Mouse (Mus musculus) midbrain, embryonic 13.5 days (tissue): ENCODE data around the gene Pex6. TPM values are rescaled to one million over a fixed set of nuclear protein-coding genes. Genes with fewer than 3 reads are reported as not detected.

ENCODE experiments used
- ATAC-seq: fragments of 200-750 bp; cut with Nextera tagmentation; 2 replicates; pipeline ENCODE4 v1.8.0; 2017; ENCODE audit warnings: mild to moderate bottlenecking, moderate TSS enrichment, moderate library complexity
- H3K27ac ChIP-seq: fragments of 300-500 bp; sonication (generic); 2 replicates; pipeline ENCODE4 v1.5.1; 2015; ENCODE audit warnings: inconsistent platforms, mild to moderate bottlenecking, moderate library complexity
- H3K27me3 ChIP-seq: fragments of 300-500 bp; sonication (generic); 2 replicates; pipeline ENCODE4 v1.6.1; 2015; ENCODE audit warnings: mild to moderate bottlenecking, inconsistent platforms
- H3K36me3 ChIP-seq: fragments of 300-500 bp; sonication (generic); 2 replicates; pipeline ENCODE4 v1.6.1; 2015; ENCODE audit warnings: mild to moderate bottlenecking, inconsistent platforms
- H3K4me1 ChIP-seq: fragments of 300-500 bp; sonication (generic); replicated peaks from 2 replicates; pipeline ENCODE4 v1.6.1; 2015; ENCODE audit warnings: inconsistent platforms
- H3K4me2 ChIP-seq: fragments of 300-500 bp; sonication (generic); replicated peaks from 2 replicates; pipeline ENCODE4 v1.6.1; 2015; ENCODE audit warnings: moderate library complexity, mild to moderate bottlenecking, inconsistent platforms
- H3K4me3 ChIP-seq: fragments of 300-500 bp; sonication (generic); replicated peaks from 2 replicates; pipeline ENCODE4 v1.5.1; 2015; ENCODE audit warnings: mild to moderate bottlenecking, inconsistent platforms
- H3K9ac ChIP-seq: fragments of 300-500 bp; sonication (generic); replicated peaks from 2 replicates; pipeline ENCODE4 v1.6.1; 2015; ENCODE audit warnings: mild to moderate bottlenecking, inconsistent platforms
- H3K9me3 ChIP-seq: fragments of 300-500 bp; sonication (generic); 2 replicates; pipeline ENCODE4 v1.6.1; 2016; ENCODE audit warnings: mild to moderate bottlenecking, inconsistent platforms
- WGBS: fragments of 180-500 bp; shearing (Covaris S2); methylation state at CpG from one replicate; pipeline ENCODE4 v1.1.7; 2015; 5-methylcytosine and 5-hydroxymethylcytosine counted together
- polyA plus RNA-seq: library from polyadenylated mRNA; unstranded; fragments of >200 nt; fragmentation: Nextera tagmentation; extraction: Ambion mirVana; gene quantifications from 2 replicates; pipeline ENCODE4 v1.2.1, GENCODE M21; 2015

Gene Pex6
- polyA plus RNA-seq, 1 experiment from 2014 or later, result 24.3 TPM

DNA sequence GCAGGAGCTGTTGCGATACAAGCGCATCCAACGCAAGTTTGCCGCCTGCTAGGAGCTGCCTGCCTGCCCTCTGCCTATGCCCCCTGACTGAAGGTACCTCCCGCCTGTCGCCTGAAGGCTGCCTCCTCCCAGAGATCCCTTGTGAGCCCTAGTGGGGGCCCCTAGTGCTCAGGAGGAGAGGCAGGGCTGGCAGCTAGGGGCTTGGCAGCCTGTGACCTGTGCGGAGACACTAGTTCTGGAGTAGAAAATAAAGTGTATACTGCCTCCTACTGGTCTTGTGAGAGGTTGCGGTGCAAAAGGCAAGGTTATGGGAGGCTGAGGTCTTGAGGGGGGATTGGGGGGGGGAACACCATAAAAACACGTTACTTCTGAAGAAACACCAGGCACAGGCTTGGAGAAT lies 14.0 kb downstream of the Pex6 start:
- no peak for ATAC-seq

DNA sequence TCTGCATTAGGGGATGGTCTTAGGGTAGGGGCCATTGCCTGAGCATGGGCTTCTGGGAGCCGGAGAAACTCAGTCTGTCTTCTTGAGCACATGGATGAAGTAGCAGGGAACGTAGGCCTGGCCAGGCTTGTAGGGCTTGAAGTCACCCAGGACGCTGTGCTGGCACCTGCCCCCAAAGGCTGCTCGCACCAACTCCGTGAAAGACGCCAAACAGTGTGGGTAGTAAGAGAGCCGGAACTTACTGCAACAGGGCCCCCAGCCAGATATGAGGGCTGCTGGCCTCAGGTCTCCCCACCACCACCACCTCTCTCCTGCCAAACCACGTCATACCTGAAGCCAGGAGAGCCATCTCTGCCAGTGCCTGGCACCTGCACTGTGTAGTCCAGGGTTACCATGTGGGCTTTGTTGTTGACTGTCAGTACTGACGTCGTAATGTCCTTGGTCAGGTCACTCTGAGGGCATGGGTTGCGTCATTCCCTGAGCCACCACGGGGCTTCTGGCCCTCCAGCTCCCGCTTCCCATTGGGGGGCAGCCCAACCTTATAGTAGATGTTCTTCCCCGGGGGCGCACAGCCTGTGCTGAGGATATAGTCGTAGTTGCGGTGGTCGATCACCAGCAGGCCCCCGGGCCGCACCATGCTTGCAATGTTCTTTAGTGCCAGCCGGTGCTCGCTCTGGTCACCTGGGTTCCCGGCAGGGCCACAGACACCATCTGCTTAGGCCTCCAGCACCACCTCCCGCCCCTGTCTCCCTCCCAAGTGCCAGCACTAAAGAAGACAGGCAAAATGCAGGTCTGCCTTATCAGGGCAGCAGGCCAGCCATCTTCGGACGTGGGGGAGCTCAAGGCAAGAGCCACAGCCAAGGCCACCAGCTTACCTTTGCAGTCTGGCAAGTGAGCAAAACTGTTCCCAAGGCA lies 14.7 kb downstream of the Pex6 start:
- ATAC-seq, result no peak
- H3K4me3 ChIP-seq, result no peak overlapping the region
- WGBS, result 93% methylated on average over 26 of the region's 26 CpGs
- H3K9ac ChIP-seq, result 0 out of 2 replicates have a peak overlapping the region, but pooled peaks have one; percentile 1
- no peaks in the 10 kb centered on the region for H3K9me3 ChIP-seq
- no peak overlapping the region for H3K27ac ChIP-seq
- 0 out of 2 replicates have a peak, but pooled peaks cover 4% of the 10 kb centered on the region for H3K4me1 ChIP-seq
- H3K36me3 ChIP-seq, result peaks cover 44% of the 10 kb centered on the region
- no peak overlapping the region for H3K4me2 ChIP-seq
- peaks cover 15% of the 10 kb centered on the region for H3K27me3 ChIP-seq

More for the DNA sequence above, 14.0 kb downstream of the Pex6 start:
- peaks cover 15% of the 10 kb centered on the region for H3K27me3 ChIP-seq
- peaks cover 51% of the 10 kb centered on the region for H3K36me3 ChIP-seq
- no peak overlapping the region for H3K27ac ChIP-seq
- no peak overlapping the region for H3K9ac ChIP-seq
- H3K9me3 ChIP-seq, result no peaks in the 10 kb centered on the region
- H3K4me3 ChIP-seq, result no peak overlapping the region
- WGBS, result 48% methylated on average over 9 of the region's 9 CpGs
- H3K4me2 ChIP-seq, result no peak overlapping the region
- H3K4me1 ChIP-seq, result 0 out of 2 replicates have a peak, but pooled peaks cover 4% of the 10 kb centered on the region

DNA sequence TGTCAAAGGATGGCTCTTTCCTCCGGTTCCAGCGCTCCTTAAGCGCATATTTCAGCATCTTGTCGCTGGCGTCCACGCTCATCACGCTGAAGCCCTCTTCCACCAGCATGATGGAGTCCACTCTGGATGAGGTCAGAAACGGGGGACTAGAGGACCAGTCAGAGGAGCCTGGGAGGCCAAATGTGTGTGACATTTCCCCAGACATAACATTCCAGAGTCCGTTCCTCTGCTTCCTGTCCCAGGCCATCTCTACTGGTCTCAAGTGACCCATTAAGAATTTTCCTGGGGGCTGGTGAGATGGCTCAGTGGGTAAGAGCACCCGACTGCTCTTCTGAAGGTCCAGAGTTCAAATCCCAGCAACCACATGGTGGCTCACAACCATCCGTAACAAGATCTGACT lies 16.0 kb downstream of the Pex6 start:
- no peaks in the 10 kb centered on the region for H3K9me3 ChIP-seq
- 0 out of 2 replicates have a peak, but pooled peaks cover 4% of the 10 kb centered on the region for H3K4me1 ChIP-seq
- H3K36me3 ChIP-seq, result peaks cover 32% of the 10 kb centered on the region
- no peak for ATAC-seq
- H3K27ac ChIP-seq, result no peak overlapping the region
- 92% methylated on average over 11 of the region's 11 CpGs for WGBS
- no peak overlapping the region for H3K4me3 ChIP-seq
- H3K4me2 ChIP-seq, result no peak overlapping the region
- no peak overlapping the region for H3K9ac ChIP-seq
- peaks cover 15% of the 10 kb centered on the region for H3K27me3 ChIP-seq

DNA sequence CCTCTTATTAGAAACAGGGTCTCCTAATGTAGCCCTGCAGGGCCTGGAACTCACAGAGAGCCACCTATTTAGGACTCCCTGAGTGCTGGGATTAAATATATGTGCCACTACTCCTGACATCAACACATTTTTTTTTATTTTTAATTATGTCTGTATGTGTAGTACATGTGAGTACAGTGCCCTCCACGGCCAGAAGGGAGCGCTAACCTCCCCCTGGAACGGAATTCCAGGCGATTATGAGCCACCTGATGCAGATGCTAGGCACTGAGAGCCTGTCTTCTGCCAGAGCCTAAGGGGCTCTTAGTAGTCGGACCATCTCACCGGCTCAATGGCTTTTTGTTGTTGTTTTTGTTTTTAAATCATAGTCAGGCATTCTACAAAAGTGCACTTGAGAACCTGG lies 16.8 kb downstream of the Pex6 start:
- H3K9ac ChIP-seq, result no peak overlapping the region
- WGBS, result 38% methylated on average over 6 of the region's 6 CpGs
- 0 out of 2 replicates have a peak, but pooled peaks cover 4% of the 10 kb centered on the region for H3K4me1 ChIP-seq
- ATAC-seq, result no peak
- peaks cover 15% of the 10 kb centered on the region for H3K27me3 ChIP-seq
- no peak overlapping the region for H3K4me3 ChIP-seq
- no peak overlapping the region for H3K27ac ChIP-seq
- peaks cover 26% of the 10 kb centered on the region for H3K36me3 ChIP-seq
- no peaks in the 10 kb centered on the region for H3K9me3 ChIP-seq
- no peak overlapping the region for H3K4me2 ChIP-seq

DNA sequence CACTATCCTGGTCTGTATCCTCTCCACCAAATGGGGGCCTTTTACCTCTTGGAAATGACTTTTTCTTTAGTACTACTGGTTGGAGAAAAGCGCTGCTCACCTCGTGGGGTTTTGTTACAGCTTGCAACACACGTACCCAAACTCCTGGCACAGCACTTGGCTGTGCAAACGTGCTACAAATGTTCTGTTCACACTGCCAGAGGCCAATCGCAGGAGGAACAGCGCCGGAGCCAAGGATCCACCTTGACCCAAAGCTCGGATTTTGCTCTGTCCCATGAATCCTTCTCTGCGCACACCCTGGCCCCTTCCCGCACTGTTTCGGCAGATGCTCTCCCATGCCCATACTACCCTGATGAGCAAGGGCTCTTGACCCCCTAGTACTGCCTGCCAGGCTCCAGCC lies 17.2 kb downstream of the Pex6 start:
- peaks cover 15% of the 10 kb centered on the region for H3K27me3 ChIP-seq
- 0 out of 2 replicates have a peak, but pooled peaks cover 4% of the 10 kb centered on the region for H3K4me1 ChIP-seq
- peak; percentile 13; the same call in 1 of the 2 replicates for ATAC-seq
- WGBS, result 54% methylated on average over 11 of the region's 11 CpGs
- H3K36me3 ChIP-seq, result peaks cover 22% of the 10 kb centered on the region
- peak overlapping the region; percentile 53; the same call in 1 of the 2 replicates for H3K9ac ChIP-seq
- H3K9me3 ChIP-seq, result no peaks in the 10 kb centered on the region
- H3K4me3 ChIP-seq, result no peak overlapping the region
- no peak overlapping the region for H3K27ac ChIP-seq
- H3K4me2 ChIP-seq, result 0 out of 2 replicates have a peak overlapping the region, but pooled peaks have one; percentile 10

DNA sequence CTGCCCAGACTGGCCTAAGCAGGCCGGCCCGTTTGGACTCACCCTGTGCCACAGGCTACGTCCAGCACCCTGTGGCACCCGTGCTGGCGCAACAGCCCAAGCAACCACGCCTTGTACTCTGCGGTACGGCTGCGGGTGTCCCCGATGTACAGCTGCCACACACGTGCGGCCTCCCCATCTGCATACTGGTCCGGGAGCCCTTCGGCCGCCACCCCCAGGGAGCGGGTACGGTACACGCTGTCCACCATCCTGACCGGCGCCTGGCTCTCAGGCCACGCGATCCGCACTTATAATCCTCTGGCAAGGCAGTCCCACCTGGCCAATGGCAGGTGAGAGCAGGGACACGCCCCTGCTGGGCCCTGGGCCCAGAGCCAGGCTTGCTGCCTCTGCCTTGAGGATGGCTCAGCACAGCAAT lies 17.6 kb downstream of the Pex6 start, which contains the start of gene Gnmt:
Gene Gnmt, minus strand, starts transcription at position 265 of the 415 bp plus-strand sequence.
- Histone ChIP-seq H3K4me3 (no peak within 1 kb of the TSS), H3K9me3 (no peaks in the 10 kb centered on the region), H3K36me3 (peaks cover 20% of the 10 kb centered on the region), H3K9ac (peak within 1 kb of the TSS; percentile 53; the same call in 1 of the 2 replicates), H3K4me1 (0 out of 2 replicates have a peak, but pooled peaks cover 4% of the 10 kb centered on the region), H3K27me3 (peaks cover 15% of the 10 kb centered on the region), H3K27ac (no peak within 1 kb of the TSS), H3K4me2 (0 out of 2 replicates have a peak within 1 kb of the TSS, but pooled peaks have one; percentile 10)
- 15% methylated on average over 24 of the region's 24 CpGs for WGBS
- peak; percentile 28; the same call in 1 of the 2 replicates for ATAC-seq

DNA sequence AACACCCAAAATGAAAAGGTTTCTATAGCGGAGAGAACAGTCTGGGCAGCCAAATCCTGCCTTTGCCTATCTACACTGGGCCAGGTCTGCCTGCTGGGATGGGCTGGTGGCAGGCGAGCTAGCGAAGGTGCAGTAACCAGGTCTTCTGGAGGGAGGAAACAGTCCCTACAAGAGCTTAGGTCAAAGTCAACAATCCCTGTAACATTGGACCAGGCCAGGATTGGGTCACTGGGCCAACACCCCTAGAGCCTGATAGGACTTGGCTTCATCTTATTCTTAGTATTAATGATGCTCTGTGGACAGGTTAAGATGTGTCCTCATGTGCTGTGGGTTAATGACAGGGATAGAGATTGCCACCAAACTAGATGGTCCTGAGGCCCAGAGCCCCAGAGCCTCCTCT lies 22.8 kb downstream of the Pex6 start:
- ATAC-seq, result no peak
- 94% methylated on average over 3 of the region's 3 CpGs for WGBS
- no peak overlapping the region for H3K4me3 ChIP-seq
- H3K9me3 ChIP-seq, result 0 out of 2 replicates have a peak, but pooled peaks cover 3% of the 10 kb centered on the region
- H3K27me3 ChIP-seq, result peaks cover 7% of the 10 kb centered on the region
- 0 out of 2 replicates have a peak, but pooled peaks cover under 1% of the 10 kb centered on the region for H3K4me1 ChIP-seq
- H3K9ac ChIP-seq, result no peak overlapping the region
- H3K27ac ChIP-seq, result no peak overlapping the region
- H3K36me3 ChIP-seq, result peaks cover 41% of the 10 kb centered on the region
- no peak overlapping the region for H3K4me2 ChIP-seq

DNA sequence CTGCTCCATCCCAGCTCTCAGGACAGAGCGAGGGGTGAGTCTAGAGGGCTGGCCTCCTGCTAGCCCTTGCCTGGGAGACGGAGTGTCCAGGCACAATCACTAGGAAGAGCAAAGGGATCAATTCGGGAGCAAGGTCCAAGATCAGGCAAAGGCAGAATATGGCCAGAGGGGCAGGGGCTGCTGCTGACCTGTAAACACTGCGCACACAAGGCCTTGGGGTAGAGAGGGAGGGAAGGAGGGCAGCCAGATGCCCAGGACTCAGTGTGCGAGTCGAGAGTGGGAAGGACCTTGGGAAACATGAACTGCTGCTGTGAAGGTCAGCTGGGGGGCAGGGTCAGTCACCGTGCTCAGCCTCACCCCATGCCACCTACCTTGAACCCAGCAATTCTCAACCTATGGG lies 24.0 kb downstream of the Pex6 start:
- Histone ChIP-seq H3K27me3 (no peaks in the 10 kb centered on the region), H3K36me3 (peaks cover 42% of the 10 kb centered on the region), H3K4me1 (no peaks in the 10 kb centered on the region), H3K4me2 (no peak overlapping the region), H3K27ac (no peak overlapping the region), H3K4me3 (no peak overlapping the region), H3K9me3 (0 out of 2 replicates have a peak, but pooled peaks cover 3% of the 10 kb centered on the region), H3K9ac (no peak overlapping the region)
- ATAC-seq, result no peak
- 91% methylated on average over 7 of the region's 7 CpGs for WGBS

DNA sequence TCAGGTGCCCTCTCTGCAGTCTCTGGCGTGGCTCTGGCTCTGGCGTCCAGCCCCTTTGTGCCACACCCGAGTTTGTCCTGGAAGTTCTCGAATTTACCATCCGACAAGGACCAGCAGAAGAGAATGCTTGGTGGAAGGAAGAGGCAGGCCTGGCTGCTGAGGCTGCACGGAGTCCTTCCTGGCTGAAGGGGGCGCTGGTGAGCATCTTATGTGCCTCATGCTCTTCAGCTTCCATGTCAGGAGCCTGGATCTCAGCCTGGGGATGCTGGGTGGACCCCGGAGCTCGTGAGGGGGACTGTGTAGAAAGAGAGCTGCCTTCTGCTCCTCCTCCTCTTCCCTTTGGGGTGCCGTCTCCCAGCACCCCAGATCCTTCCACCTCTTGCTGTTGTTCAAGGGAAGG lies 24.9 kb downstream of the Pex6 start:
- Histone ChIP-seq H3K27me3 (no peaks in the 10 kb centered on the region), H3K27ac (no peak overlapping the region), H3K4me2 (no peak overlapping the region), H3K4me1 (no peaks in the 10 kb centered on the region), H3K9me3 (0 out of 2 replicates have a peak, but pooled peaks cover 3% of the 10 kb centered on the region), H3K4me3 (no peak overlapping the region), H3K9ac (no peak overlapping the region), H3K36me3 (peaks cover 44% of the 10 kb centered on the region)
- WGBS, result 61% methylated on average over 9 of the region's 10 CpGs
- ATAC-seq, result no peak

DNA sequence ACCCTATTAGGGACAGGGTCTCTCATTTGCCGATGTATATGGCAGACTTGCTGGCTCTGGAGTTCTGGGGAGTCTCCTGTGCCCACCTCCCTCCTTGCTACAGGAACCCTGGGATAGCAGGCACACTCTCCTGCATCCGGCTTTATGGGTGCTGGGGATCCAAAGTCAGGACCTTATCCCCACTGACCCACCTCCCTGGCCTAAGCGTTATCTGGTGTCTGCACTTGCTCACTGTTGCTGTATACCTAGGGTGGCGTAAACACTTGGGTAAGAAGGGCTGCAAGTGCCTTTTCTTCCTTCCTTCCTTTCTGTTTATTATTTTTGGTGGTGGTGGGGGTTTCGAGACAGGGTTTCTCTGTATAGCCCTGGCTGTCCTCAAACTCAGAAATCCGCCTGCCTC lies 30.0 kb downstream of the Pex6 start:
- no peak overlapping the region for H3K27ac ChIP-seq
- H3K4me1 ChIP-seq, result no peaks in the 10 kb centered on the region
- no peak overlapping the region for H3K9ac ChIP-seq
- H3K4me3 ChIP-seq, result no peak overlapping the region
- 96% methylated on average over 6 of the region's 6 CpGs for WGBS
- H3K27me3 ChIP-seq, result no peaks in the 10 kb centered on the region
- H3K9me3 ChIP-seq, result 0 out of 2 replicates have a peak, but pooled peaks cover 3% of the 10 kb centered on the region
- ATAC-seq, result no peak
- no peak overlapping the region for H3K4me2 ChIP-seq
- peaks cover 58% of the 10 kb centered on the region for H3K36me3 ChIP-seq

DNA sequence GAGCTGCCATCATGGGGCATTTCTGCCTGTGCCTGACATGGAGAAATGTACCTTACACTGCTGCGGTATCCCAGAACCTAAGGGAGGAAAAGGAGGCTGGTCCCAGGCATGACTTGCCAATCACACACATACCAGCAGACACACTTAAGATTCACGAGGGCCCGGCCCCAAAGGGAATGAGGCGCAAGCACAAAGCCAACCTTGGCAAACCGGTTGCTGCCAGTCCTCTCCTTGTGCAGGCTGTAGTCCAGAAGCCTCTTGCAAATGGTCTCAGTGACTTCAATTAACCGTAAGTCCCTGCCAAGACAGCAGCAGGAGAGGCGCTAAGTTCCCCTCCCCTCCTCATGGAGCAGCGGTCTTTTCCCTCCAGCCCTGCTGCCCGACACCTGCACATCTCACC lies 31.7 kb downstream of the Pex6 start:
- H3K4me3 ChIP-seq, result no peak overlapping the region
- H3K9ac ChIP-seq, result no peak overlapping the region
- no peak overlapping the region for H3K4me2 ChIP-seq
- no peak overlapping the region for H3K27ac ChIP-seq
- H3K36me3 ChIP-seq, result peaks cover 57% of the 10 kb centered on the region
- ATAC-seq, result no peak
- H3K9me3 ChIP-seq, result 0 out of 2 replicates have a peak, but pooled peaks cover 3% of the 10 kb centered on the region
- WGBS, result 90% methylated on average over 9 of the region's 9 CpGs
- no peaks in the 10 kb centered on the region for H3K4me1 ChIP-seq
- no peaks in the 10 kb centered on the region for H3K27me3 ChIP-seq

DNA sequence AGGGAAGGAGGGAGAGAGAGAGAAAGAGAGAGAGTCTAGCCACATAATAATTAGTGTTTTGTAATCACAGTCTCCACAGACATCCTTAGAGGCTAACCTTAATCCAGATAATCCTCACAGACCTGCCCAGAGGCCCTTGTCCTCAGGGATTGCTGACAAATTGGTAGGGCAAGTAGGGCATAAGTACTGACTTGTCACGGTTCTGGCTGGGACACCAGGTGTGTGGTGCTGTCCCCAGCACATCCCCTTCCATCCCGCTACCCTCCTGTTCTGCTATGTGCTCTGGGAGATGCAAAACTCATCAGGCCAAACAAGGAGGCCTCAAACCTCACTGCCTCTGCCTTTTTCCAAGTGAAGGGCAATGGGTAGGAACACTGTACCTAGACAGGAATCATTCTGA lies 34.2 kb downstream of the Pex6 start:
- 76% methylated on average over 2 of the region's 2 CpGs for WGBS

More for the DNA sequence above, 34.2 kb downstream of the Pex6 start:
- Histone ChIP-seq H3K4me2 (no peak overlapping the region), H3K36me3 (peaks cover 49% of the 10 kb centered on the region), H3K27me3 (no peaks in the 10 kb centered on the region), H3K9me3 (no peaks in the 10 kb centered on the region), H3K4me1 (peaks cover 4% of the 10 kb centered on the region), H3K9ac (no peak overlapping the region), H3K27ac (no peak overlapping the region), H3K4me3 (no peak overlapping the region)
- no peak for ATAC-seq
